Mouse (Mus musculus): ENCODE measurements around the gene Mlec.

- TF ChIP-seq CTCF (conservative IDR thresholded peaks at IDR 0.05; ENCODE audit: low read length) (no peak), NANOG (IDR thresholded peaks at IDR 0.05; ENCODE audit: borderline replicate concordance, low read length) (no peak), POU5F1 (IDR thresholded peaks at IDR 0.05; ENCODE audit: borderline replicate concordance, low read length) (no peak)
These were observed 10.8 kb upstream of the Mlec start for GRCm38 (mm10) chr5:115168641-115169415.
